Mouse (Mus musculus) midbrain, embryonic 16.5 days (tissue): ENCODE measurements around the gene Rmdn2. TPM values are rescaled to one million over a fixed set of nuclear protein-coding genes. Genes with fewer than 3 reads are reported as not detected.

Source experiments
- ATAC-seq: fragments of 200-750 bp; cut with Nextera tagmentation; 2 replicates; pipeline ENCODE4 v1.8.0; 2017; ENCODE audit warnings: moderate TSS enrichment
- H3K27ac ChIP-seq: fragments of 300-500 bp; sonication (generic); 2 replicates; pipeline ENCODE4 v1.5.1; 2014; ENCODE audit warnings: mild to moderate bottlenecking, low read length, mixed read lengths
- H3K27me3 ChIP-seq: fragments of 300-500 bp; sonication (generic); 2 replicates; pipeline ENCODE4 v1.6.1; 2014; ENCODE audit warnings: low read depth, low read length, mixed read lengths; ENCODE audit not compliant: control insufficient read depth, insufficient read depth
- H3K36me3 ChIP-seq: fragments of 300-500 bp; sonication (generic); 2 replicates; pipeline ENCODE4 v1.6.1; 2014; ENCODE audit warnings: mild to moderate bottlenecking, low read length, moderate library complexity, mixed read lengths; ENCODE audit not compliant: control insufficient read depth, insufficient read depth
- H3K4me1 ChIP-seq: fragments of 300-500 bp; sonication (generic); 2 replicates; pipeline ENCODE4 v1.6.1; 2014; ENCODE audit warnings: mild to moderate bottlenecking, low read length, mixed read lengths; ENCODE audit not compliant: control insufficient read depth, insufficient read depth
- H3K4me2 ChIP-seq: fragments of 300-500 bp; sonication (generic); 2 replicates; pipeline ENCODE4 v1.6.1; 2014; ENCODE audit warnings: mild to moderate bottlenecking, low read length, mixed read lengths
- H3K4me3 ChIP-seq: fragments of 300-500 bp; sonication (generic); 2 replicates; pipeline ENCODE4 v1.5.1; 2014; ENCODE audit warnings: low read depth, mild to moderate bottlenecking, low read length, moderate library complexity, mixed read lengths
- H3K9ac ChIP-seq: fragments of 300-500 bp; sonication (generic); 2 replicates; pipeline ENCODE4 v1.6.1; 2014; ENCODE audit warnings: low read depth, low read length, mixed read lengths
- H3K9me3 ChIP-seq: fragments of 300-500 bp; sonication (generic); replicated peaks from 2 replicates; pipeline ENCODE4 v1.6.1; 2014; ENCODE audit warnings: mild to moderate bottlenecking, low read length, mixed read lengths; ENCODE audit not compliant: control insufficient read depth, poor library complexity, severe bottlenecking
- whole genome bisulfite sequencing: fragments of 180-500 bp; shearing (Covaris S2); extraction: QIAGEN DNeasy Blood & Tissue Kit; methylation state at CpG from one replicate; pipeline ENCODE4 v1.1.7; 2014; 5-methylcytosine and 5-hydroxymethylcytosine counted together
- polyA plus RNA-seq: library from polyadenylated mRNA; unstranded; fragments of >200 nt; fragmentation: Nextera tagmentation; extraction: Ambion mirVana; gene quantifications from 2 replicates; pipeline ENCODE4 v1.2.1, GENCODE M21; 2015

The Rmdn2 gene
- polyA plus RNA-seq, 1 experiment from 2014 or later, result 6.7 TPM

DNA sequence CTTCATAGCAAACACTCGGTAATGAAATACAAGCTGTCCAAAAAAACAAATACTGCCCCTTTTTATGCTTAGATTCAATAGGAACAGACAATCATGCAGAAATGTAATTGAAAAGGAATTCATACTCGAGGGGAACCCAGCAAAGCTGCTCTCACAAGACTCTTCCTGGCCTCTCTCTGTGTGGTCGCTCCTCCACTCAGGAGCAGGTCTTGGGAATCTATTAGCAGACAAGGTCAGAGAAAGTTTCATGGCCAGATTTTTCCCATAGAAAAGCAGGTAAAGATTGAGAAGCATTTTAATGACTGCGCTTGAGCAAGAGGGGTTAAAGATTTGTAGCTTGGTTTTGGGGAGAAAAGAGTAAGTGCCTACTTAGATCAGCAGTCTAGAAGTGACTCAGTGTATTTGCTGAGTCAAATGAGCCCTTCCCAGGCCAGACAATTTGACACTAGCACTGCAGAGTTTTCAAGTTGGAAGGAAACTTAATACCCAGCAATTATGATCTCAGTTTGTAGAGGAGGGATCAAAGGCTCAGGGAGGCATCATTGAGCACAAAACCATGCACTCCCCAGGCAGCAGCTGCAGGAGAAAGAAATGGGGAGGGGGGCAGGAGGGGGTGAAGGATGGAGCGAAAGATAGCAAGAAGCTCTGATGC is 127.3 kb downstream of the Rmdn2 start:
- Histone ChIP-seq H3K4me1 (no peaks in the 10 kb centered on the region), H3K27ac (no peak overlapping the region), H3K36me3 (no peaks in the 10 kb centered on the region), H3K27me3 (no peaks in the 10 kb centered on the region), H3K9ac (no peak overlapping the region), H3K4me2 (no peak overlapping the region), H3K9me3 (no peaks in the 10 kb centered on the region), H3K4me3 (no peak overlapping the region)
- 63% methylated on average over 5 of the region's 5 CpGs for WGBS
- ATAC-seq, result no peak

DNA sequence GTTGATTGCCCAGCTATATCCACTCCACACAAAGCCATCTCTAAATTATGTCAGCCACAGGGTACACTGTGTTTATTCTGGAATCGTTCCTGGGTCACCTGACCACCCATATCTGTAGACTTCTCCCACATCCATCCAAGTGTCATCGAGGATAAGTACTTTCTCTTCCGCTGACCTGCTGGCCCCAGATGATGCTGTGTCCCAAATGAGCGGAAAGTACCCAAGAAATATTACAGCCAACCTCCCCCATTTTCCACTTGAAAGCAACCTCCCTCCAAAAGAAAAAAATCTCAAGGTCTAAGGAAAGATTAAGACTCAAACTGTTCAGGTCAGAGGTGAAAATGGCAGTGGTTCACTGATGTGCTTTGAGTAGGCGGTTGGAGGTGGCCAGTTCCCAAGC is 131.0 kb downstream of the Rmdn2 start:
- Histone ChIP-seq H3K36me3 (no peaks in the 10 kb centered on the region), H3K4me1 (no peaks in the 10 kb centered on the region), H3K9me3 (no peaks in the 10 kb centered on the region; the same call in 1 of the 2 replicates), H3K9ac (no peak overlapping the region), H3K4me2 (no peak overlapping the region), H3K27ac (no peak overlapping the region), H3K4me3 (no peak overlapping the region), H3K27me3 (no peaks in the 10 kb centered on the region)
- no peak for ATAC-seq
- WGBS, result 85% methylated on average over 5 of the region's 5 CpGs

Other genes with a start within 250 kb of the Rmdn2 start
- 4.8 and 5.0 TPM in 2 replicates for gene Cyp1b1, start 103.2 kb downstream of the Rmdn2 start, polyA plus RNA-seq